Mouse (Mus musculus): ENCODE data around the gene Atp10a. TPM values are rescaled to one million over a fixed set of nuclear protein-coding genes. Genes with fewer than 3 reads are reported as not detected.

Gene Atp10a
- polyA plus RNA-seq, 1 experiment from 2014 or later = 3.1 TPM

GRCm38 (mm10) chr7:58740842-58741241, 84.9 kb downstream of the Atp10a start:
- Histone ChIP-seq H3K4me3 (replicated peaks) (no peak overlapping the region), H3K9ac (no peak overlapping the region), H3K4me1 (no peaks in the 10 kb centered on the region), H3K4me2 (replicated peaks) (no peak overlapping the region), H3K27me3 (no peaks in the 10 kb centered on the region), H3K27ac (replicated peaks) (no peak overlapping the region), H3K36me3 (no peaks in the 10 kb centered on the region), H3K9me3 (replicated peaks) (no peaks in the 10 kb centered on the region)
- WGBS = 89% methylated on average over 4 of the region's 4 CpGs
- no peak for ATAC-seq (ENCODE audit: insufficient number of reproducible peaks, low FRiP score, low TSS enrichment, low read depth)

DNA sequence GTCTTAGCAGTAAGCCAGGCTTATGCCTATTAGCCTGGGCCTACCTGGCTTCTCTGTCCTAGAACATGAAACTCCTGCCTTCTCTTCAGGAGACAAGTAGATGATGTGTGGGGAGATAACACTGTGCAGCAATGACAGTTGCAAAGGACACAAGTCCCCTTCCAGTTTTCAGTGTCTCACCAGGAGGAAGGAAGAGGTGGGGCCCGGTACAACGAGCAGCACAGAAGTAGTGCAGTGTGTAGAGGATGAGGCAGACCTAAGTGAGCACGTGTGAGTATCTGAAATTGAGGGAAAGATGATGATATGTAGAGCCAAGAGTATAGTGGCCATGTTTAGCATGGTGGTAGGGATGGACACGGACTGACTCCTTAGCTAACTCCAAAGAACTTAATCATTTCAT, 86.0 kb downstream of the Atp10a start:
- Histone ChIP-seq H3K4me2 (replicated peaks) (no peak overlapping the region), H3K9ac (no peak overlapping the region), H3K4me1 (no peaks in the 10 kb centered on the region), H3K9me3 (replicated peaks) (no peaks in the 10 kb centered on the region), H3K27ac (replicated peaks) (no peak overlapping the region), H3K4me3 (replicated peaks) (no peak overlapping the region), H3K27me3 (no peaks in the 10 kb centered on the region), H3K36me3 (no peaks in the 10 kb centered on the region)
- 66% methylated on average over 4 of the region's 4 CpGs for WGBS
- no peak for ATAC-seq (ENCODE audit: insufficient number of reproducible peaks, low FRiP score, low TSS enrichment, low read depth)

DNA sequence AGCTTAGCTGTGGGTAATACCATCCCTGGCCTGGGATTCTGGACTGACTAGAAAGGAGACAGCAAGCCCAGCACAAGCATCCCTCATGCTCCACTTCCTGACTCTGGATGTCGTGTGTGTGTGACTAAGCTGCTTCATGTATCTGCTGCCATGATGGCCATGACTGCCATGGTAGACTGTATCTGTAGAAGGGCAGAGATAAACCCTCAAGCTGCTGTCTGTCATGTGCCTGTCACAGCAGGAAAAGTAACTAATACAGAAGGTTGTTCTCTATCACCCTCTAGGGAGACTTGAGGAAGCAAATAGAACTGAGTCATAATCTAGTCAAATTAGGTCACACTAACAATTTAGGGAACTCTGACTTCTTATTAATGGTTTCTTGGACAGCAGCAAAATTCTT, 86.7 kb downstream of the Atp10a start:
- Histone ChIP-seq H3K4me1 (no peaks in the 10 kb centered on the region), H3K27me3 (no peaks in the 10 kb centered on the region), H3K36me3 (no peaks in the 10 kb centered on the region), H3K4me2 (replicated peaks) (no peak overlapping the region), H3K9ac (no peak overlapping the region), H3K27ac (replicated peaks) (no peak overlapping the region), H3K4me3 (replicated peaks) (no peak overlapping the region), H3K9me3 (replicated peaks) (no peaks in the 10 kb centered on the region)
- no peak for ATAC-seq (ENCODE audit: insufficient number of reproducible peaks, low FRiP score, low TSS enrichment, low read depth)
- WGBS = 61% methylated on average over 1 of the region's 1 CpGs

- no peak for ATAC-seq (ENCODE audit: insufficient number of reproducible peaks, low FRiP score, low TSS enrichment, low read depth)
- WGBS = 75% methylated on average over 4 of the region's 4 CpGs
- no peaks in the 10 kb centered on the region for H3K36me3 ChIP-seq
- no peaks in the 10 kb centered on the region for H3K4me1 ChIP-seq
- no peaks in the 10 kb centered on the region for H3K9me3 ChIP-seq (replicated peaks)
- H3K27me3 ChIP-seq = no peaks in the 10 kb centered on the region
- H3K4me2 ChIP-seq (replicated peaks) = no peak overlapping the region
- no peak overlapping the region for H3K9ac ChIP-seq
- H3K27ac ChIP-seq (replicated peaks) = no peak overlapping the region
- no peak overlapping the region for H3K4me3 ChIP-seq (replicated peaks)
These were observed 87.7 kb downstream of the Atp10a start for GRCm38 (mm10) chr7:58743362-58744320.

GRCm38 (mm10) chr7:58746817-58747216, 90.9 kb downstream of the Atp10a start:
- no peak overlapping the region for H3K4me3 ChIP-seq (replicated peaks)
- no peaks in the 10 kb centered on the region for H3K36me3 ChIP-seq
- WGBS = 64% methylated on average over 5 of the region's 5 CpGs
- no peaks in the 10 kb centered on the region for H3K27me3 ChIP-seq
- H3K9me3 ChIP-seq (replicated peaks) = no peaks in the 10 kb centered on the region
- H3K27ac ChIP-seq (replicated peaks) = no peak overlapping the region
- no peak overlapping the region for H3K4me2 ChIP-seq (replicated peaks)
- no peak for ATAC-seq (ENCODE audit: insufficient number of reproducible peaks, low FRiP score, low TSS enrichment, low read depth)
- no peak overlapping the region for H3K9ac ChIP-seq
- no peaks in the 10 kb centered on the region for H3K4me1 ChIP-seq

GRCm38 (mm10) chr7:58749904-58750612, 94.1 kb downstream of the Atp10a start:
- H3K27me3 ChIP-seq = no peaks in the 10 kb centered on the region
- no peak for ATAC-seq (ENCODE audit: insufficient number of reproducible peaks, low FRiP score, low TSS enrichment, low read depth)
- H3K36me3 ChIP-seq = no peaks in the 10 kb centered on the region
- H3K9ac ChIP-seq = no peak overlapping the region
- H3K27ac ChIP-seq (replicated peaks) = no peak overlapping the region
- H3K4me3 ChIP-seq (replicated peaks) = no peak overlapping the region
- 72% methylated on average over 6 of the region's 6 CpGs for WGBS
- H3K4me1 ChIP-seq = no peaks in the 10 kb centered on the region
- H3K4me2 ChIP-seq (replicated peaks) = no peak overlapping the region
- H3K9me3 ChIP-seq (replicated peaks) = no peaks in the 10 kb centered on the region

GRCm38 (mm10) chr7:58752041-58752440, 96.1 kb downstream of the Atp10a start:
- Histone ChIP-seq H3K9ac (no peak overlapping the region), H3K27me3 (no peaks in the 10 kb centered on the region), H3K27ac (replicated peaks) (no peak overlapping the region), H3K36me3 (no peaks in the 10 kb centered on the region), H3K4me1 (no peaks in the 10 kb centered on the region), H3K9me3 (replicated peaks) (no peaks in the 10 kb centered on the region), H3K4me3 (replicated peaks) (no peak overlapping the region), H3K4me2 (replicated peaks) (no peak overlapping the region)
- WGBS = 61% methylated on average over 5 of the region's 5 CpGs
- ATAC-seq (ENCODE audit: insufficient number of reproducible peaks, low FRiP score, low TSS enrichment, low read depth) = no peak

GRCm38 (mm10) chr7:58754076-58754475, 98.1 kb downstream of the Atp10a start:
- H3K9me3 ChIP-seq (replicated peaks) = no peaks in the 10 kb centered on the region
- no peak overlapping the region for H3K4me2 ChIP-seq (replicated peaks)
- H3K9ac ChIP-seq = no peak overlapping the region
- no peak overlapping the region for H3K4me3 ChIP-seq (replicated peaks)
- H3K36me3 ChIP-seq = no peaks in the 10 kb centered on the region
- ATAC-seq (ENCODE audit: insufficient number of reproducible peaks, low FRiP score, low TSS enrichment, low read depth) = no peak
- no peaks in the 10 kb centered on the region for H3K4me1 ChIP-seq
- H3K27me3 ChIP-seq = no peaks in the 10 kb centered on the region
- H3K27ac ChIP-seq (replicated peaks) = no peak overlapping the region
- 84% methylated on average over 1 of the region's 1 CpGs for WGBS

DNA sequence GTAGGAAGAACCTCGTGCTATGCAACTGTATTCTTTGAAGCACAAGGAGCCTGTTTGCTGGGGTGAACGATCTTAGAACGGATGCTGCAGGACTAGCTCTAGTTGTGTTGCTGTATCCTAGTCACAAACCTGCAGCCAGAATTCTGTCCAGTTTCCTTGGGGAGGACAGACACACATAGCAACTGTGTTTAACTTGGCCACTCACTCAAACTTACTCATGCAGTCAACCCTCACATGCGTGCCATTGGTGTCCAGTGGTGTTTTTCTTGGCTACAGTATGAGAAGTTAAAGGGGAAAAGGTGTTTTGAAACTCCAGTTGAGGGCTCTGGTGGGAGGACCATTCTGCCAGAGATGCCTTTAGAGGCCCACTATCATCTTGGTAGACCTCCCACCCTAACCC, 98.6 kb downstream of the Atp10a start:
- WGBS = 90% methylated on average over 4 of the region's 4 CpGs
- Histone ChIP-seq H3K9me3 (replicated peaks) (no peaks in the 10 kb centered on the region), H3K27me3 (no peaks in the 10 kb centered on the region), H3K9ac (no peak overlapping the region), H3K36me3 (no peaks in the 10 kb centered on the region), H3K4me1 (no peaks in the 10 kb centered on the region), H3K4me3 (replicated peaks) (no peak overlapping the region), H3K27ac (replicated peaks) (no peak overlapping the region), H3K4me2 (replicated peaks) (no peak overlapping the region)
- no peak for ATAC-seq (ENCODE audit: insufficient number of reproducible peaks, low FRiP score, low TSS enrichment, low read depth)

- H3K9me3 ChIP-seq (replicated peaks) = no peaks in the 10 kb centered on the region
- ATAC-seq (ENCODE audit: insufficient number of reproducible peaks, low FRiP score, low TSS enrichment, low read depth) = no peak
- H3K27me3 ChIP-seq = no peaks in the 10 kb centered on the region
- H3K4me1 ChIP-seq = no peaks in the 10 kb centered on the region
- H3K4me3 ChIP-seq (replicated peaks) = no peak overlapping the region
- no peak overlapping the region for H3K4me2 ChIP-seq (replicated peaks)
- H3K36me3 ChIP-seq = no peaks in the 10 kb centered on the region
- H3K9ac ChIP-seq = no peak overlapping the region
- H3K27ac ChIP-seq (replicated peaks) = no peak overlapping the region
These were observed 99.1 kb downstream of the Atp10a start for GRCm38 (mm10) chr7:58755083-58755482.

DNA sequence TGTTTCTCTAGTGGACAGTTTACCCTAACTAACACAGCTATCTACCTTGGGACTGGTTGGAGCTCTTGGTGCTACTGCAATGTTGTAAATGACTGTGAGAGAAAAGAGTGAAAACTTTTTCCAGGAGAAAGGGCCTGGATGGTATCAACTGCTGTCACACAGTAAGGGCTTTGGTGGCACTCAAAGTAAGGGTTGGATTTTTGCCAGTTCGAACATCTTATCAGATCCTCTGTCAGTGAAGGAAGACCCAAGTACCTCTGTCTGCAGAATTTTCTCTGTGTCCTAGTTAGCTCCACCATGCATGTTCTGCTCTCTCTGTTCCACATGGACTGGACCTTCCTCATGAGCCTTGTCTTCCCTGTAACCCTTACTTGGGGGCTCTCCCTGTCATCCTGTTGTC, 99.9 kb downstream of the Atp10a start:
- no peaks in the 10 kb centered on the region for H3K36me3 ChIP-seq
- H3K4me1 ChIP-seq = no peaks in the 10 kb centered on the region
- H3K4me2 ChIP-seq (replicated peaks) = no peak overlapping the region
- 88% methylated on average over 1 of the region's 1 CpGs for WGBS
- no peaks in the 10 kb centered on the region for H3K27me3 ChIP-seq
- ATAC-seq (ENCODE audit: insufficient number of reproducible peaks, low FRiP score, low TSS enrichment, low read depth) = no peak
- H3K9me3 ChIP-seq (replicated peaks) = no peaks in the 10 kb centered on the region
- H3K9ac ChIP-seq = no peak overlapping the region
- no peak overlapping the region for H3K27ac ChIP-seq (replicated peaks)
- H3K4me3 ChIP-seq (replicated peaks) = no peak overlapping the region
